ENCODE assay signal across 17 mouse cellular contexts in the genomic region with DNA sequence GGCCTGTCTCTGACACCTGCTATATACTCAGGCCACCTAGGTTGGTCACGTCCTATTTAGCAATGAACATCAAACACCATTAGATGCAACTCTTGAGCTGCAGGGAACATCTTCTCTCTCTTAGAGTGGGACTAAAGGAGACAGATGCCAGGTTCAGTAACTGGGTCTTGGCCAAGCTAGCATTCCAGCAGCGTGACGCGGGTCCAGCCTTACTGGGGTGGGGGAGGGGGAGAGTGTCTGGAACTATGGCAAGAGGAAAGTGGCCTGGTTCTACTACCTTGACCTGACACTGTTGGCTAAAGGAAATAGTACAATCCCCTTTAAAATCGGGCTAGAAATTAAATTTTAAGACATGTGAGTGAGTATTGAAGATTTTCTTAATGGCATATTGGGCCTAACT. TPM values are rescaled to one million over a fixed set of nuclear protein-coding genes. Genes with fewer than 3 reads are reported as not detected.
A peak's percentile ranks its signal among the peaks of the same experiment; 100 is the strongest.
DNase-seq lines count a peak whose midpoint lies in the region; ATAC-seq and TF ChIP-seq lines count a peak whose summit lies in the region.
"Had no signal": no experiment of that assay in that cellular context is flagged by ENCODE, and none has a peak within 500 bp of the region (broad histone marks: within the 10 kb centered on the region; RNA-seq: fewer than 3 reads in every experiment).

No protein-coding gene starts in this region.

- no peak overlapping the region for H3K4me2 ChIP-seq in heart, embryonic 12.5 days
- no peak overlapping the region for H3K4me2 ChIP-seq in lung, embryonic 15.5 days
- no peak overlapping the region for H3K4me2 ChIP-seq in heart, embryonic 15.5 days
- H3K4me2 ChIP-seq: embryonic facial prominence, embryonic 15.5 days; forebrain, embryonic 12.5 days; limb, embryonic 13.5 days had no signal

- no peak for ATAC-seq in heart, embryonic 12.5 days (ENCODE audit: insufficient number of reproducible peaks, low FRiP score)
- ATAC-seq in lung, embryonic 15.5 days (ENCODE audit: borderline replicate concordance, extremely low read depth, low FRiP score, low TSS enrichment): peak; percentile 43; the same call in 1 of the 2 replicates
- peak; percentile 43; the same call in 1 of the 2 replicates for ATAC-seq in heart, embryonic 15.5 days (replicated peaks; ENCODE audit: insufficient number of reproducible peaks, insufficient read depth, low FRiP score, low read depth)
- no peak for ATAC-seq in activated CD4-positive, CD25-positive, alpha-beta regulatory T cell, adult 4 months

- TF ChIP-seq POLR2A in lung, adult 2 months (IDR thresholded peaks at IDR 0.05; ENCODE audit: borderline replicate concordance, extremely low read depth, low read depth, low read length): no peak
- TF ChIP-seq POLR2A in olfactory bulb, adult 2 months (IDR thresholded peaks at IDR 0.05; ENCODE audit: insufficient read depth, low read depth, low read length): no peak

- H3K9ac ChIP-seq in heart, embryonic 12.5 days: no peak overlapping the region
- H3K9ac ChIP-seq in lung, embryonic 15.5 days: no peak overlapping the region
- no peak overlapping the region for H3K9ac ChIP-seq in heart, embryonic 15.5 days
- H3K9ac ChIP-seq: embryonic facial prominence, embryonic 15.5 days; forebrain, embryonic 12.5 days; limb, embryonic 13.5 days had no signal

- TF ChIP-seq CTCF in lung, adult 2 months (IDR thresholded peaks at IDR 0.05; ENCODE audit: insufficient read depth, low read length): no peak
- TF ChIP-seq CTCF in olfactory bulb, adult 2 months (IDR thresholded peaks at IDR 0.05; ENCODE audit: insufficient read depth, low read depth, low read length): no peak

- H3K27me3 ChIP-seq in heart, embryonic 12.5 days (replicated peaks): no peaks in the 10 kb centered on the region
- H3K27me3 ChIP-seq in lung, embryonic 15.5 days: no peaks in the 10 kb centered on the region
- no peaks in the 10 kb centered on the region for H3K27me3 ChIP-seq in heart, embryonic 15.5 days
- H3K27me3 ChIP-seq: embryonic facial prominence, embryonic 15.5 days; forebrain, embryonic 12.5 days; limb, embryonic 13.5 days had no signal

- DNase-seq in heart, postnatal 36 days: no peak
- no peak for DNase-seq in lung, adult 2 months
- DNase-seq: cerebellum, adult 11-12 months; gastrocnemius, adult 2 months; kidney, adult 11 months; kidney, postnatal 4 days; right cerebral cortex, postnatal 25 days had no signal

- intact Hi-C loops in heart, postnatal 36 days (cut with DNase I): no loop called here

- H3K4me1 ChIP-seq in heart, embryonic 12.5 days (replicated peaks): peaks cover 59% of the 10 kb centered on the region
- 0 out of 2 replicates have a peak, but pooled peaks cover 11% of the 10 kb centered on the region for H3K4me1 ChIP-seq in lung, embryonic 15.5 days
- H3K4me1 ChIP-seq in lung, adult 2 months (ENCODE audit: control insufficient read depth, insufficient read depth, low read length): no peaks in the 10 kb centered on the region
- H3K4me1 ChIP-seq in heart, embryonic 15.5 days (replicated peaks): peaks cover 56% of the 10 kb centered on the region
- H3K4me1 ChIP-seq in olfactory bulb, adult 2 months (ENCODE audit: control insufficient read depth, insufficient read depth, low read length): peaks cover 67% of the 10 kb centered on the region
- H3K4me1 ChIP-seq: midbrain, embryonic 10.5 days had no signal

- 0 out of 2 replicates have a peak overlapping the region, but pooled peaks have one; percentile 1 for H3K27ac ChIP-seq in heart, embryonic 12.5 days (ENCODE audit: poor library complexity, severe bottlenecking)
- H3K27ac ChIP-seq in lung, embryonic 15.5 days: no peak overlapping the region
- H3K27ac ChIP-seq in heart, embryonic 15.5 days: peak overlapping the region; percentile 63
- peak overlapping the region; percentile 87; the same call in 1 of the 2 replicates for H3K27ac ChIP-seq in olfactory bulb, adult 2 months (ENCODE audit: insufficient read depth, low read depth, low read length)
- H3K27ac ChIP-seq: embryonic facial prominence, embryonic 15.5 days; gastrocnemius, adult 2 months; limb, embryonic 13.5 days; midbrain, embryonic 10.5 days had no signal

- H3K9me3 ChIP-seq in heart, embryonic 12.5 days (replicated peaks): no peaks in the 10 kb centered on the region
- H3K9me3 ChIP-seq in lung, embryonic 15.5 days: no peaks in the 10 kb centered on the region
- H3K9me3 ChIP-seq in heart, embryonic 15.5 days (replicated peaks): no peaks in the 10 kb centered on the region
- H3K9me3 ChIP-seq: embryonic facial prominence, embryonic 15.5 days; forebrain, embryonic 12.5 days; limb, embryonic 13.5 days; midbrain, embryonic 10.5 days had no signal

- H3K36me3 ChIP-seq in heart, embryonic 12.5 days: peaks cover 69% of the 10 kb centered on the region
- peaks cover 49% of the 10 kb centered on the region for H3K36me3 ChIP-seq in lung, embryonic 15.5 days
- H3K36me3 ChIP-seq in heart, embryonic 15.5 days: peaks cover 19% of the 10 kb centered on the region

- no peak overlapping the region for H3K4me3 ChIP-seq in heart, embryonic 12.5 days
- no peak overlapping the region for H3K4me3 ChIP-seq in lung, embryonic 15.5 days
- H3K4me3 ChIP-seq in lung, adult 2 months (replicated peaks; ENCODE audit: extremely low read depth, low read depth, low read length): no peak overlapping the region
- no peak overlapping the region for H3K4me3 ChIP-seq in heart, embryonic 15.5 days
- no peak overlapping the region for H3K4me3 ChIP-seq in olfactory bulb, adult 2 months (ENCODE audit: insufficient read depth, low read depth, low read length)
- H3K4me3 ChIP-seq: embryonic facial prominence, embryonic 15.5 days; forebrain, embryonic 12.5 days; gastrocnemius, adult 2 months; limb, embryonic 13.5 days; midbrain, embryonic 10.5 days; myocyte had no signal

- WGBS in heart, embryonic 12.5 days: 70% methylated on average over 5 of the region's 5 CpGs
- 68% methylated on average over 5 of the region's 5 CpGs for WGBS in lung, embryonic 15.5 days
- 66% methylated on average over 5 of the region's 5 CpGs for WGBS in lung, adult 2 months
- 58% methylated on average over 5 of the region's 5 CpGs for WGBS in heart, embryonic 15.5 days
- 49% methylated on average over 5 of the region's 5 CpGs for WGBS in olfactory bulb, adult 2 months

RNA-seq across cellular contexts. Expression of a gene that starts 43.6 kb away (rescaled TPM):
- polyA plus RNA-seq in heart, embryonic 12.5 days (2016; fragmentation: Nextera tagmentation; extraction: Ambion mirVana): 141 and 152 TPM in 2 replicates
- total RNA-seq in heart, postnatal 36 days (2021): 10 to 100 TPM; 45.2 to 50.3 TPM
- 317 and 326 TPM in 2 replicates for polyA plus RNA-seq in lung, embryonic 15.5 days (2015; fragmentation: Nextera tagmentation; extraction: Ambion mirVana)
- 85.2 and 110 TPM in 2 replicates for polyA plus RNA-seq in lung, adult 2 months (2012; rRNA removed)
- 98.9 and 135 TPM in 2 replicates for polyA plus RNA-seq in heart, embryonic 15.5 days (2015; fragmentation: Nextera tagmentation; extraction: Ambion mirVana)
- polyA plus RNA-seq in olfactory bulb, adult 2 months (2012; ENCODE audit: insufficient read depth, insufficient read length, low replicate concordance, missing spikeins): 408 TPM in 1 of 2 replicates, not detected in the other
- 100 to 1,000 TPM; 121 to 136 TPM for polyA plus RNA-seq in activated CD4-positive, CD25-positive, alpha-beta regulatory T cell, adult 4 months (2017; shearing (Covaris generic))

Comparison
In these comparisons a context has a peak if more than half of its experiments do, and no peak if none do; other contexts are left out.
1. ATAC-seq: peak in lung, embryonic 15.5 days (single experiment) and heart, embryonic 15.5 days (single experiment); none in heart, embryonic 12.5 days (single experiment) and activated CD4-positive, CD25-positive, alpha-beta regulatory T cell, adult 4 months (single experiment).